Mouse (Mus musculus) cerebellum, postnatal 4 days (tissue): ENCODE data around the gene Arfgap2.

Experiments used
- DNase-seq, 2 experiments: peaks; one replicate each; pipeline ENCODE4 v3.0.0; 2022; ENCODE audit warnings: low spot score in 2 of 2, mixed read lengths in 1 of 2

The Arfgap2 gene

GRCm38 (mm10) chr2:91259493-91259892 lies 5.3 kb upstream of the Arfgap2 start:
- no peak for DNase-seq

- no peak for DNase-seq
Observed at GRCm38 (mm10) chr2:91263692-91264660, 798 bp upstream of the Arfgap2 start.

- DNase-seq = no peak
Observed at GRCm38 (mm10) chr2:91268042-91268441, 3.3 kb downstream of the Arfgap2 start.

GRCm38 (mm10) chr2:91268706-91269105 lies 3.9 kb downstream of the Arfgap2 start:
- DNase-seq = no peak

GRCm38 (mm10) chr2:91269687-91270133 lies 4.9 kb downstream of the Arfgap2 start:
- DNase-seq = no peak

- DNase-seq = peak; percentile 47 to 71
Observed at GRCm38 (mm10) chr2:91278749-91279371, 14.1 kb downstream of the Arfgap2 start.

GRCm38 (mm10) chr2:91279372-91279755 lies 14.6 kb downstream of the Arfgap2 start:
- DNase-seq = no peak

GRCm38 (mm10) chr2:91281366-91281765 lies 16.6 kb downstream of the Arfgap2 start:
- no peak for DNase-seq

GRCm38 (mm10) chr2:91283972-91284371 lies 19.2 kb downstream of the Arfgap2 start:
- no peak for DNase-seq

GRCm38 (mm10) chr2:91284375-91285199 lies 19.8 kb downstream of the Arfgap2 start:
- DNase-seq = peak in 1 of 2 experiments; percentile 68

GRCm38 (mm10) chr2:91285885-91286505 lies 21.2 kb downstream of the Arfgap2 start:
- DNase-seq = peak; percentile 77 to 86

- no peak for DNase-seq
Observed at GRCm38 (mm10) chr2:91287563-91287962, 22.8 kb downstream of the Arfgap2 start.

GRCm38 (mm10) chr2:91291197-91292007 lies 26.6 kb downstream of the Arfgap2 start:
- DNase-seq = peak in 1 of 2 experiments; percentile 62

- DNase-seq = no peak
Observed at GRCm38 (mm10) chr2:91294226-91294625, 29.5 kb downstream of the Arfgap2 start.

- no peak for DNase-seq
Observed at GRCm38 (mm10) chr2:91295895-91296294, 31.1 kb downstream of the Arfgap2 start.

- no peak for DNase-seq
Observed at GRCm38 (mm10) chr2:91299156-91299555, 34.4 kb downstream of the Arfgap2 start.

GRCm38 (mm10) chr2:91300784-91301183 lies 36.0 kb downstream of the Arfgap2 start:
- no peak for DNase-seq

- no peak for DNase-seq
Observed at GRCm38 (mm10) chr2:91301836-91302235, 37.1 kb downstream of the Arfgap2 start.

GRCm38 (mm10) chr2:91302845-91303244 lies 38.1 kb downstream of the Arfgap2 start:
- no peak for DNase-seq

GRCm38 (mm10) chr2:91305926-91306325 lies 41.2 kb downstream of the Arfgap2 start:
- DNase-seq = no peak

GRCm38 (mm10) chr2:91306589-91306988 lies 41.8 kb downstream of the Arfgap2 start:
- no peak for DNase-seq
